Mouse (Mus musculus): ENCODE results near the gene Msantd1. TPM values are rescaled to one million over a fixed set of nuclear protein-coding genes. Genes with fewer than 3 reads are reported as not detected.

Gene Msantd1
- total and polyA plus RNA-seq, 2 experiments from 2014 or later = 0.26 TPM; not detected in 1

- ATAC-seq (ENCODE audit: insufficient read depth, low read depth) (0 out of 2 replicates have a peak, but pooled peaks have one; percentile 31), DNase-seq (ENCODE audit: low spot score) (no peak)
- no peak overlapping the region for H3K4me2 ChIP-seq (ENCODE audit: low read depth, low read length)
- H3K4me1 ChIP-seq (ENCODE audit: control insufficient read depth, insufficient read depth) = peaks cover 62% of the 10 kb centered on the region
- peak overlapping the region; percentile 58; the same call in 1 of the 2 replicates for H3K27ac ChIP-seq (ENCODE audit: low read depth)
- H3K9ac ChIP-seq (replicated peaks; ENCODE audit: low read depth, low read length) = no peak overlapping the region
- no peaks in the 10 kb centered on the region for H3K27me3 ChIP-seq (ENCODE audit: control insufficient read depth, insufficient read depth, low read length)
- TF ChIP-seq CTCF (IDR thresholded peaks at IDR 0.05; ENCODE audit: low read depth) (no peak), EP300 (IDR thresholded peaks at IDR 0.05; ENCODE audit: low read depth) (no peak)
- no peak overlapping the region for H3K4me3 ChIP-seq (ENCODE audit: low read depth, low read length)
- no peaks in the 10 kb centered on the region for H3K36me3 ChIP-seq (replicated peaks; ENCODE audit: control insufficient read depth, insufficient read depth, low read length)
- H3K9me3 ChIP-seq (replicated peaks; ENCODE audit: control insufficient read depth, low read length) = no peaks in the 10 kb centered on the region
- 47% methylated on average over 2 of the region's 2 CpGs for WGBS
These were observed 49.2 kb downstream of the Msantd1 start for GRCm38 (mm10) chr5:34957015-34957414.

GRCm38 (mm10) chr5:34960021-34960420 is 52.2 kb downstream of the Msantd1 start:
- Histone ChIP-seq H3K4me1 (ENCODE audit: control insufficient read depth, insufficient read depth) (peaks cover 44% of the 10 kb centered on the region), H3K9me3 (replicated peaks; ENCODE audit: control insufficient read depth, low read length) (no peaks in the 10 kb centered on the region), H3K27me3 (ENCODE audit: control insufficient read depth, insufficient read depth, low read length) (no peaks in the 10 kb centered on the region), H3K27ac (ENCODE audit: low read depth) (no peak overlapping the region), H3K9ac (replicated peaks; ENCODE audit: low read depth, low read length) (no peak overlapping the region), H3K36me3 (replicated peaks; ENCODE audit: control insufficient read depth, insufficient read depth, low read length) (peaks cover 6% of the 10 kb centered on the region), H3K4me3 (ENCODE audit: low read depth, low read length) (no peak overlapping the region), H3K4me2 (ENCODE audit: low read depth, low read length) (no peak overlapping the region)
- DNase-seq (ENCODE audit: low spot score) (no peak), ATAC-seq (ENCODE audit: insufficient read depth, low read depth) (no peak)
- 41% methylated on average over 1 of the region's 1 CpGs for WGBS
- TF ChIP-seq EP300 (IDR thresholded peaks at IDR 0.05; ENCODE audit: low read depth) = no peak
- no peak for TF ChIP-seq CTCF (IDR thresholded peaks at IDR 0.05; ENCODE audit: low read depth)

- no peak overlapping the region for H3K4me2 ChIP-seq (ENCODE audit: low read depth, low read length)
- WGBS = 94% methylated on average over 12 of the region's 12 CpGs
- peaks cover 13% of the 10 kb centered on the region for H3K4me1 ChIP-seq (ENCODE audit: control insufficient read depth, insufficient read depth)
- DNase-seq (ENCODE audit: low spot score) = no peak
- H3K27ac ChIP-seq (ENCODE audit: low read depth) = no peak overlapping the region
- no peak overlapping the region for H3K4me3 ChIP-seq (ENCODE audit: low read depth, low read length)
- TF ChIP-seq EP300 (IDR thresholded peaks at IDR 0.05; ENCODE audit: low read depth) (no peak), CTCF (IDR thresholded peaks at IDR 0.05; ENCODE audit: low read depth) (no peak)
- peaks cover 40% of the 10 kb centered on the region for H3K36me3 ChIP-seq (replicated peaks; ENCODE audit: control insufficient read depth, insufficient read depth, low read length)
- no peak for ATAC-seq (ENCODE audit: insufficient read depth, low read depth)
- H3K9ac ChIP-seq (replicated peaks; ENCODE audit: low read depth, low read length) = no peak overlapping the region
- no peaks in the 10 kb centered on the region for H3K9me3 ChIP-seq (replicated peaks; ENCODE audit: control insufficient read depth, low read length)
- H3K27me3 ChIP-seq (ENCODE audit: control insufficient read depth, insufficient read depth, low read length) = no peaks in the 10 kb centered on the region
These were observed 57.7 kb downstream of the Msantd1 start for GRCm38 (mm10) chr5:34965531-34965930.

- peaks cover 11% of the 10 kb centered on the region; the same call in 1 of the 2 replicates for H3K4me1 ChIP-seq (ENCODE audit: control insufficient read depth, insufficient read depth)
- no peak overlapping the region for H3K4me2 ChIP-seq (ENCODE audit: low read depth, low read length)
- no peak for DNase-seq (ENCODE audit: low spot score)
- no peak overlapping the region for H3K9ac ChIP-seq (replicated peaks; ENCODE audit: low read depth, low read length)
- peaks cover 40% of the 10 kb centered on the region for H3K36me3 ChIP-seq (replicated peaks; ENCODE audit: control insufficient read depth, insufficient read depth, low read length)
- H3K27ac ChIP-seq (ENCODE audit: low read depth) = peak overlapping the region; percentile 36
- no peak overlapping the region for H3K4me3 ChIP-seq (ENCODE audit: low read depth, low read length)
- no peaks in the 10 kb centered on the region for H3K9me3 ChIP-seq (replicated peaks; ENCODE audit: control insufficient read depth, low read length)
- WGBS = 58% methylated on average over 5 of the region's 5 CpGs
- no peaks in the 10 kb centered on the region for H3K27me3 ChIP-seq (ENCODE audit: control insufficient read depth, insufficient read depth, low read length)
- TF ChIP-seq CTCF (IDR thresholded peaks at IDR 0.05; ENCODE audit: low read depth) (no peak), EP300 (IDR thresholded peaks at IDR 0.05; ENCODE audit: low read depth) (no peak)
- no peak for ATAC-seq (ENCODE audit: insufficient read depth, low read depth)
These were observed 60.6 kb downstream of the Msantd1 start for GRCm38 (mm10) chr5:34968386-34968785.

- Histone ChIP-seq H3K27me3 (ENCODE audit: control insufficient read depth, insufficient read depth, low read length) (no peaks in the 10 kb centered on the region), H3K4me1 (ENCODE audit: control insufficient read depth, insufficient read depth) (peaks cover 37% of the 10 kb centered on the region), H3K27ac (ENCODE audit: low read depth) (no peak overlapping the region), H3K4me2 (ENCODE audit: low read depth, low read length) (no peak overlapping the region), H3K4me3 (ENCODE audit: low read depth, low read length) (no peak overlapping the region), H3K9ac (replicated peaks; ENCODE audit: low read depth, low read length) (no peak overlapping the region), H3K9me3 (replicated peaks; ENCODE audit: control insufficient read depth, low read length) (no peaks in the 10 kb centered on the region), H3K36me3 (replicated peaks; ENCODE audit: control insufficient read depth, insufficient read depth, low read length) (peaks cover 28% of the 10 kb centered on the region)
- TF ChIP-seq CTCF (IDR thresholded peaks at IDR 0.05; ENCODE audit: low read depth) (no peak), EP300 (IDR thresholded peaks at IDR 0.05; ENCODE audit: low read depth) (no peak)
- DNase-seq (ENCODE audit: low spot score) (no peak), ATAC-seq (ENCODE audit: insufficient read depth, low read depth) (no peak)
- 76% methylated on average over 3 of the region's 3 CpGs for WGBS
These were observed 64.7 kb downstream of the Msantd1 start for GRCm38 (mm10) chr5:34972471-34972870.

Other genes starting within 250 kb of the Msantd1 start
- gene Nop14, start 247.9 kb upstream of the Msantd1 start, total RNA-seq (2014; rRNA removed; ENCODE audit: low replicate concordance) = 1.2 and 66.6 TPM in 2 replicates
- 10.6 and 11.1 TPM in 2 replicates for gene Nop14, start 247.9 kb upstream of the Msantd1 start, polyA plus RNA-seq (2015; fragmentation: Nextera tagmentation; extraction: Ambion mirVana)
- gene Grk4, start 247.6 kb upstream of the Msantd1 start, total RNA-seq (2014; rRNA removed; ENCODE audit: low replicate concordance) = 2.0 TPM in 1 of 2 replicates, not detected in the other
- gene Grk4, start 247.6 kb upstream of the Msantd1 start, polyA plus RNA-seq (2015; fragmentation: Nextera tagmentation; extraction: Ambion mirVana) = 1.4 and 2.7 TPM in 2 replicates
- 16.1 and 16.9 TPM in 2 replicates for gene Htt, start 146.3 kb upstream of the Msantd1 start, total RNA-seq (2014; rRNA removed; ENCODE audit: low replicate concordance)
- 2.3 and 2.5 TPM in 2 replicates for gene Htt, start 146.3 kb upstream of the Msantd1 start, polyA plus RNA-seq (2015; fragmentation: Nextera tagmentation; extraction: Ambion mirVana)
- gene Rgs12, start 41.4 kb downstream of the Msantd1 start, total RNA-seq (2014; rRNA removed; ENCODE audit: low replicate concordance) = 51.1 and 77.3 TPM in 2 replicates
- 27.7 and 29.2 TPM in 2 replicates for gene Rgs12, start 41.4 kb downstream of the Msantd1 start, polyA plus RNA-seq (2015; fragmentation: Nextera tagmentation; extraction: Ambion mirVana)
- gene Hgfac, start 133.5 kb downstream of the Msantd1 start, total RNA-seq (2014; rRNA removed; ENCODE audit: low replicate concordance) = 0.19 TPM in 1 of 2 replicates, not detected in the other
- 0.16 and 0.36 TPM in 2 replicates for gene Hgfac, start 133.5 kb downstream of the Msantd1 start, polyA plus RNA-seq (2015; fragmentation: Nextera tagmentation; extraction: Ambion mirVana)
- 27.7 and 37.7 TPM in 2 replicates for gene Dok7, start 148.8 kb downstream of the Msantd1 start, total RNA-seq (2014; rRNA removed; ENCODE audit: low replicate concordance)
- 14.1 and 15.0 TPM in 2 replicates for gene Dok7, start 148.8 kb downstream of the Msantd1 start, polyA plus RNA-seq (2015; fragmentation: Nextera tagmentation; extraction: Ambion mirVana)
- 35.9 and 43.7 TPM in 2 replicates for gene Lrpap1, start 197.8 kb downstream of the Msantd1 start, total RNA-seq (2014; rRNA removed; ENCODE audit: low replicate concordance)
- 85.8 TPM in 2 replicates for gene Lrpap1, start 197.8 kb downstream of the Msantd1 start, polyA plus RNA-seq (2015; fragmentation: Nextera tagmentation; extraction: Ambion mirVana)

Data from heart, postnatal 0 days (tissue).